Mouse (Mus musculus): Measurements from ENCODE around the gene Arl2bp.

GRCm38 (mm10) chr8:94697956-94698355 is 31.6 kb downstream of the Arl2bp start:
- TF ChIP-seq CTCF (IDR thresholded peaks at IDR 0.05; ENCODE audit: borderline replicate concordance, insufficient read depth, low read depth, low read length) (no peak), POLR2A (IDR thresholded peaks at IDR 0.05; ENCODE audit: borderline replicate concordance, insufficient read depth, low read length) (no peak)
